Mouse (Mus musculus) adrenal gland, postnatal 25 days (tissue): ENCODE measurements around the gene S100a16. TPM values are rescaled to one million over a fixed set of nuclear protein-coding genes. Genes with fewer than 3 reads are reported as not detected.

ENCODE experiments used
- DNase-seq: peaks from one replicate; pipeline ENCODE4 v3.0.0; 2021; ENCODE audit warnings: mixed read lengths
- total RNA-seq: library from RNA; stranded (reverse); gene quantifications from 2 replicates; pipeline ENCODE4 v1.2.3, GENCODE M21; 2021

S100a16 gene
- total RNA-seq, 1 experiment from 2014 or later: 52.1 TPM

DNA sequence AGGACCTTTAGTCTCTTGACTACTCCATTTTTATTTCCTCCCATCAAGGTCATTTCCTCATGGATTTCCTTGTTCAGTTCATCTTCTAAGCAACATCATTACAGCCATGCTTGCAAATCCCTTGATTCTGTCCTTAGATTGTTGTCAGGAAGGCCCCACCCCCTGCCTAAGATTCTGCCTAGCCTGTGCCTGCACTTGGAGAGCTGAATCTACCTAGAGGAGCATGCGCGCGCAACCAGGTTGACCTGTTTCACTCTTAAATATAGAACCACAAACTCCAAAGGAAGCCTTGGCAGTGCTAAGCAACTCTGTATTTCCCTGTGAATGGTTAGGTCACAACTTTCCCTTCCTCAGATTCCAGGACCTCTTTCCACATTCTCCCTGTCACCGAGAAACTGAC lies 19.3 kb upstream of the S100a16 start:
- DNase-seq: no peak

DNA sequence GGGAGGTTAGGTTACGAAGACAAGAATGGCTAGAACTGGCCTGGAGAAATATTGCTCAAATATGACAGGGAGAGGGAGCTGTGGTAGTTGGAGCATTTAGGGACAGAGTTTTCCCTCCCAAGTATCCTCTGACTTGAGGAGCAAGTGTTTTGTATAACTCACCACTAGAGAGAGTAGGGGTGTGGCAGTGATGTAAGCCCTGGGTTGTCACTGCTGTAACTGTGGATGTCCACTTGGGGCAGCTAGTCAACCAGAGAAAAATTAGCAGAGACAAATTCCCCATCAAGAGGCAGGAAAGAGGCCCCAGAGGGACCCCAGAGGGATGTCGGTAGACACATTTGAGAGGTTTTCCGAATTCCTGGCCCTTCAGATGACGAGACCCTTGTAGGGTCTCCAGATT lies 11.6 kb upstream of the S100a16 start:
- DNase-seq: no peak

DNA sequence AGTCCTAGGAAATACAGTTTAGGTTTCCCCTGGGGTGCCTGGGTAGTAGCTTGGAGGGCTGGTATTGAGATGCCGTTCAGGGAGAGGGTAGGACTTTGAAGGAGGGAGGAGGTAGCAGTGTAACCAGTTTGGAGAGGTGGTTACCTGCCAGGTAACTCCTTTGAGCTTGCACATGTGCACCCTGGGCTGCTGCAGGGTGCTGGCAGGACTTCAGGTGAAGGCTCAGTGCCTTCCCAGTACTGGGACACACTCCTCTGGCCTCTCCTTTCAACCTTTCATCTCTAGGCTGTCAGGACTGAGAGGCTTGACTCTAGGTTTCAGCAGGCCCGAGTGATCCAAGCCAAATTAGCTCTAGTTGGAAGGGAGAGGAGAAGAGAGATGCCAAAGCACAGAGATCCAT lies 11.0 kb upstream of the S100a16 start:
- no peak for DNase-seq

DNA sequence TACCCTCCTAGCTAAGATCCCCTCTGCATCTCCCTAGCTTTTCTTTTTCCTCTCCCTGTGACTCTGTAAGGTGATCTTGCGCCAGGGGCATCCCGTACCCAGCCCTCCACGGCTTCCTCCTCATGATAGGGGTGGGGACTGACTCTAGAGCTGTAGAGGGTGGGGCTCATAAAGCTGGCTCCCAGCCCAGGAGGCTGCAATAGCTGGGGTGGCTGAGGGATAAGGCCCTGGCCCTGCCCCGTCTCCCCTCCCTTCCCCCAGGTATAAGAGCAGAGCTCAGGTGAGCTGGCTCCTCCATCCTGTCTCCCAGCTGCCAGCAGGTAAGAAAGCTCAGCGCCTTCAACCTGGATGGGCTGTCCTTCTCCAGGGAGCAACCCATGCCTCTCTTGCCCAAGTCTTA lies 10.5 kb upstream of the S100a16 start, which contains the start of gene S100a14:
S100a14 (plus strand) TSS at position 277 of the 400 bp plus-strand sequence.
- DNase-seq: no peak

DNA sequence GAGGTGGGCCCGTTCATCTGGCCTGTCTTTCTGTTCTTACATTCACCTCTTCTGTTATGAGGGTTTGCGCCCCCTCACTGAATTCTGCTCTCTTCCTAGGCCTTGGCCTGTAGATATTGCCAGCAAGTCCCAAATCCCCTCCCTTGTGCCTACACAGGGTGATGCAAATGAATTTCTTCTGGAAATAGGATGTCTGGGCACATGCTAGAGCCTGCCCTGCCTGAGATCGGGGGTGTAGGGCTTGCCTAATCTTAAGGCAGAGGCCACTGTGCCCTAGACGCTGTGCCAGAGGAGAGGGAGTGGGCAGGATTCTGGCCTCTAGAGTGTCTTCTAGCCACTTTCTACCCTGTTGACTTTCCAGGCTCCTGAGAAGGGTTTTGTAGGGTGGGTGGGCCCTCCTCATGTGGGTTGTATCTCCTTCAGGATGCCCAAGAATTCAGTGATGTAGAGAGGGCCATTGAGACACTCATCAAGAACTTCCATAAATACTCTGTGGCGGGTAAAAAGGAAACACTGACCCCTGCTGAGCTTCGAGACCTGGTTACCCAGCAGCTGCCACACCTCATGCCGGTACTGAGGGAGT lies 9.7 kb upstream of the S100a16 start:
- DNase-seq: no peak

DNA sequence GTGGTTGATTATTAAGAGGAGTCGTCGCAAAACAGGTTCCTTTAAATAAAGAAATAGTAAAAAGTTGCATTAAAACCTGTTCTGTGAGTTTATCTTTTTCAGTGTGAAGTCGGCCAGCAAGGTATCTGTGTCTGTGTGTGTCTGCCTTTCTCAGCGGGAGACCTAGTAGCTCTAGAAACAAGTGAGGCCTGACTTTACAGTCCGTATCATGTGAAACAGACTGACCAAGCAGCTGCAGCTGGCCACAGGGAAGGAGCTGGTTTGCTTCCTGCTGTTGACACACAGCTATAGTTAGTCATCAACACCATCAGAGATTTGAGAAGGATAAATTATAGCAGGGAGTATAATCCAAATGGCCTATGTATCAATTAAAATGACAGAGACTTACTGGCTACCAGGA lies 5.3 kb upstream of the S100a16 start:
- DNase-seq: no peak

DNA sequence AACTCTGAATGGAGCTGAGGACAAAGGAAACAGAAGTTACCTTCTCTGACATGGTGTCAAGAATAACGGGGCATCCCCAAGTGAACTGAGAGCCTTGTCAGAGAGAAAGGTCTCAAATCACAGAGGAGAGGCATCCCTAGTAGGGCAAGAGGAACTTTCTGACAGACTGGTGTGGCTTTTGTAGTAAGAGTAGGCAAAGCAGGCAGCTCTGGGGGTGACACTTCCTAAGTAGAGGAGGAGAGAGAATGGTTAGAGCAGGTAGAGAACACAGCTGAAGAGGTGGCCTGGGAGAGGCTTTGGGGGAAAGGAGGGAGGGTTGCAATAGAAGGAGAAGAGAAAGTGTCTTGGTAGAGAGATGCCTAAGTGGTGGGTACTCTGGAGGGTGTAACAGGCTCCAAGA lies 1.6 kb upstream of the S100a16 start:
- no peak for DNase-seq

DNA sequence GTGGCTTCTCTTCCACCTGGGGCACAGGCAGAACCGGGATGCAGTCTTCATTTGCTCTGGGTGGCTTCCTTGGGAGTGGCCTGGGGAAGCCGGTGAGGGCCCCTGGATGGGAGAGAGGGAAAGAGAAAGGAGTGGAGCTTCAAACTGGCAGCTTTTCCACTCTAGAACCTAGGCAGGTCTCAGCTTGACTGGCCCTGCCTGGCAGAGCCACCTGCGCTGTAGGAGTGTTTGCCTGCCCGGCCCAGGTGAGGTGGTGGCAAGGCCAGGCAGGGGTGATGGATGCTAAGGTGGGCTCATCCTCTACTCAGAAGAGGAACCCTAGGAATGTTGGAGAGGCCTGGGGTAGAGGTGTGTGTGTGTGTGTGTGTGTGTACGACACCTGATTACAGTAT lies 847 bp downstream of the S100a16 start:
- DNase-seq: no peak

DNA sequence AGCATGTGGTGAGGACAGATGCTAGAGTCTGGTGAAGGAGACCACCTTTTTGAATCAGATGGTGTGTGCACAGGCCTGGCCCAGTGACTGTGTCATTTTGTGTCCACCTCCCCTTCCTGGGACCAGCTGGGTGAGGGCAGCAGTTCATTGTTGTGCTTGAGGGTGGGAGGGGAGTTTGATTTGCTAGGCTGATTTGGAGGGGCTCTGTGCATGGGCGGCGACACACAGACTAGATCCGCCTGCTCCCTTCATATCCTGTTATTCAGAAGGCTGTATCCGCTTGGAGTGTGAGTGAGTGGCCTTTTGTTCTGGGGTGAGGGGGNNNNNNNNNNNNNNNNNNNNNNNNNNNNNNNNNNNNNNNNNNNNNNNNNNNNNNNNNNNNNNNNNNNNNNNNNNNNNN lies 3.9 kb downstream of the S100a16 start:
- peak; percentile 8 for DNase-seq

DNA sequence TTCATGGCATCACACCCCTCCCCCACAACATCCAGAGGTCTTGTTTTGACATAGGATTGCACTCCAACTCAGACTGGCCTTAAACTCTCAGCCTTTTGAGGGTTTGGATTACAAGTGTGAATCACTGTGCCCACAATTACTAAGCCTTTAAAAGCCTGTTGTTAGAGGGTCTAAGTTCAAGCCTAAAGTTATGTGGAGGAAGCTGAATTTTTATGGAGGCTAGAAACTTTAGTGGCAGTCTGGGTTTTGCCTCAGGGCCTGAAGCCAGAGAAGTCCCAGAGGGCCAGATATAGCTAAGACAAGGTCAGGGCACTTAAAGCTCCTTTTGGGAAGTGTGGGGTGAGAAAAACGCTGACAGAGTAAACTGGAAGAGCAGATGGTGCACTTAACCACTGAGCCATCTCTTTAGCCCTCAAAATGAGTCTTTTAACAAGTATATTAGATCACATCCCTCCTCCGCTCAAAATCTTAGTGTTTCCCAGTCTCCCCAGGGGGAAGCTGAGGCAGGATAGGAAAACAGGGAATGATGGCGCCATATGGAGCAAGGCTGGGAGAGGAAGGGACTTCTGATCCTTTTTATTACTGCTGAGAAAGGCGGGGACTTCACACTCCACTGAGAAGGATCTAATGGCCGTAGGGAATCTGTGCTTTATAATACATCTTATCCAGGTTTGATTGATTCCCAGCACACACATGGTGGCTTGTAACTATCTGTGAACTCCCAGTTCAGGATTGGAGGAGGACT lies 12.8 kb downstream of the S100a16 start:
- DNase-seq: no peak

DNA sequence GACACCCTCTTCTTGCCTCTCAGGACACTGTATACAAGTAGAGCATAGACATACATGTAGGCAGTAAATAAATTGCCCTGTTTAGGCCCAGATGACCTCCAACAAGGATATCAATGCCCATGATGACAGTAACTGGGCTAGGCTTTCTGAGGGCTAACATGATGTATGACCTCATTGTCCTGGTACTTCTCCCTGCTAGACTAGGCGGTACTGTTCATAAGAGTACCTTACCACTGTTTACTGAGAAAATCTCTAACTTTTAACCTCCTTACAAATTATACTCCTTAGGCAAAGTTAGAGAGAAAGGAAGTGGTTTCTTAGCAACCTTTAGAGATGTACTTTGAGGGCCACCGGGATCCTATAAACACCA lies 13.4 kb downstream of the S100a16 start:
- DNase-seq: no peak

DNA sequence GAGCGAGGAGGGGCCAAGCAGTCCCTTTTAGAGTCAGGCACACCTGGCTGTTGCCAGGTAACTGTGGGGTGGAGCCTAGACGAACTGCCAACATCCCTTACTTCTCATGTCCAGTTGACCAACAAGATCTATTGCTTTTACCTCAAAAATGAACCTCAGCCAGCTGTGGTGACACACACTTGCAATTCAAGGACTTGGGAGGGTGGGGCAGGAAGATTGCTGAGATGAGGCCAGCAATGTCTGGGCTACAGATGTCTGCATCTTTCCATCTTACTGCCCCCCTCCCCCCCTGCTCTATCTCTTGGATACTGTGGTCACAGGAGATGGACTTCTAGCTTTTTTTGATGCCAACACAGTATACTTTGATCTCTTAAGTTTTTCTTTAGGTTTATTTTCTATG lies 15.2 kb downstream of the S100a16 start:
- DNase-seq: no peak

DNA sequence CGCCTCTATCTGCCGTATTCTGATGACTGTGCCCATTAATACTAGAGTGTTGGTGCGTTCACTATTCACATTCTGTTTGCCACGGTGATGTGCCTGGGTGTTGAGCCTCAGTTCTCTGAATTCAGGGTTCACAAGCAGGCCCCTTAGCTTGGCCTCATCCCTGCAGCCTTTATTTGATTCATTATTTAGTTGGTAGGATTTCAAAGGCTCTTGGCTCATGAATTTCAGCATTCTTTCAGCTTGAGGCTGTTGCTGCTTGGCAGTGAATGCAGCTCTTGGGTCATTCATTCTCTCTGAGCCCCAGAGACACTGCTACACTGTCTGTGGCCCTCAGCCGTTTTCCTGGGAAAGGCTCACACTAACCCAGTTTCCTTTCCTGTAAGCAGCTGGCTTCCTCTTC lies 18.9 kb downstream of the S100a16 start:
- DNase-seq: no peak

DNA sequence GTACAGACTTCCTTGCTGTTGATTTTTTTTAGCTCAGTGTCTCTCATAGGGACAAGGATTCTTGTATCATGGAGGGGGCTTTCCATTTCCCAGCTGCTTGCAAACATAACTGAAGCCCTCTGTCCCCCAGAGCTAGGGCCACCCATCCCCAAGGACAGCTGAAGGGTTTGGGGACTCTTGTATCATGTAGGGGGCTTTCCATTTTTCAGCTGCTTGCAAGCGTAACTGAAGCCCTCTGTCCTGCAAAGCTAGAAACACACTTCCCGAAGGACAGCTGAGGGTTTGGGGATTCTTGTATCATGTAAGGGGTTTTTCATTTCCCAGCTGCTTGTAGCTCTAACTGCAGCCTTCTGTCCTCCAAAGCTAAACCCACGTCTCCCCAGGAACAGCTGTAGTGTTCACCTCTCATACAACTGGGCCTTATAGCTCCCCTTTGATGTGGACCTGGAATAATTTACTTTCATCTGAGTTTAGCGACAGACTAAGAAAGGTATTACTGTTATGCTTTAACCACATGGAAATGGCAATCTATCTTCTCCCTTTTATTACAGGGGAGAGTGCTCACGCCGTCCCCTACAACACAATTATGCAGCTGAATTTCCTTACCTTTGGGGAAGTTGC lies 23.1 kb downstream of the S100a16 start, which contains the start of gene S100a3:
S100a3 (plus strand) TSS at position 571 of the 621 bp plus-strand sequence.
- no peak for DNase-seq

DNA sequence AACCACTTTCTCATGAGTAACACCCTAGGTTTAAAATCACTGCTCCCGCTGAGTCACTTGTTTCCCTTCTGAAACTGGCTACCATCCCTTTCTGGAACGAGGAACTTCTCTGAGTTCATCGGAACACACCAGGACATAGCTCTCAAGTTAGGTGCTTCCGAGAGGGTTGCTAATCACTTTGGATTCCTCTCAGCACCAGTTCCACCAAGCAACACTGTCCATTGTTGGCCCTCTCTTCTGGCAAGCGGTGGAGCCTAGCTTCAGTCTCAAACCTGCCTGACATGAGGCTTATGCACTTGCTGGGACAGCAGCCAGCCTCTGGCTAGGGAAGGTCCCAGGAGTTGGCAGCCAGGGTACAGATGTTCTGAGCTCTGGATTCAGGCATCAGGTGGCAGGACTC lies 37.6 kb downstream of the S100a16 start:
- peak; percentile 26 for DNase-seq

DNA sequence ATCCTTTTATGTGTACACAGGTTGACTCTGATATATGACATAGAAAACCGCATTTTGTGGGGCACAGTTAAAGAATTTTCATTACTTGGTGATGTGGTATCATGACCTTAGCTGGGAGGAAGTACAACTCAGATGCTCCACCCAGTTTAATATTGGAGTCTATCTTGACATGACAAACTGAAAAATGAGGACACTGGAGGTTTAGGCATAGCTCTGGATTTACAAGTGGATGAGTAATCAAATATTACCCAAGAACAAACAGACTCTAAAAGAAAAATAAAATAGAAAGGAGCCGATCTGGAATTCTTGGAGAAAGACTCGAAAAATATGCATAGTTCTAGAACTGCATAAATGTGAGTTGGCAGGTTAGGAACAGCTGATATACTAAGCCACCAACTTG lies 38.3 kb downstream of the S100a16 start:
- no peak for DNase-seq

DNA sequence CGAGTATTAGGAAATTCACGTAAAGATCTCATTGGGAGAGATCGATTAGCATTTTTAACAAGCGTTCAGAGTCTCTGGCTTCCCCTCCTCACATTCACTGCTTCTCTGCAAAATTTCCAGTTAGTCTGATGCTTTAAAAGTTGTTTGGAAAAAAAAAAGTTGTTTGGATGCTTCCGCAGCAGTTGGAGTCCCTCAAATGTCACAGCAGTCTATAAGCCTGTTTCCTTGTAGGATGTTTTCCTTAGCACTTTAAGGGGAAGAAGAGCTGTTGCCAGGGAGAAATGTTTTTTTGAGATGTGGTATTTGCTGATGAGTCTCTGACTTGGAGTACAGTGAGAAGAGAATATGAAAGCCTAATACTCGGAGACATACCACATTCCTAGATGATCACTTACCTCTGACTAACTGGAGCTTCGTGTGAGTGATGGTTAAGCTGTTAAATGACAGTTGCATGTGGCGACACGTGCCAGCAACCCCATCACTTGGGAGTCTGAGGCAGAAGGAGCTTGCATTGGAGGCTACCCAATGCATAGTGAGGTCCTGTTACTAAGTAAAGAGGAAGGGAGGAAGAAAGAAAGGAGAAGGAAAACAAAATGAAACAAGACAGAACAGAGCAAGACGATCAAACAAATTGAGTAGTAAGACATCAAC lies 39.4 kb downstream of the S100a16 start:
- DNase-seq: no peak

DNA sequence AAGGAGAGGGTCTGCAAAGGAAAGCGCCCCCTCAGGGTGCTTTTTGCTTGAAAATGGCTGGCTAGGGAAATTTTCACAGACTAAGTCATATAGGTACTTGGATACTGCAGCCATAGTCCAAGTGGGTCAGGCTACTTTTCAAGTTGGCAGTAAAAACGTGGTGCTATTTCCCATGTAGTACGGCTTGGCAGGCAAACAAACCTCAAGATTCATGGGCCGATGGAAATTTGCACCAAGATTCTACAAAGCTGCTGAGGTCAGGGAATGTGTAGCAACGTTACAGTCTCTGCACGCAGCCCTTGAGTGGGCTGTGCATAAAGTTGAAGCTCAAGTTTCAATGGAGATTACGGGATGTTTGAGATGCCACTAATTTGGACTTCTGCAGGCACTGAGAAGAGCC lies 42.4 kb downstream of the S100a16 start:
- no peak for DNase-seq

DNA sequence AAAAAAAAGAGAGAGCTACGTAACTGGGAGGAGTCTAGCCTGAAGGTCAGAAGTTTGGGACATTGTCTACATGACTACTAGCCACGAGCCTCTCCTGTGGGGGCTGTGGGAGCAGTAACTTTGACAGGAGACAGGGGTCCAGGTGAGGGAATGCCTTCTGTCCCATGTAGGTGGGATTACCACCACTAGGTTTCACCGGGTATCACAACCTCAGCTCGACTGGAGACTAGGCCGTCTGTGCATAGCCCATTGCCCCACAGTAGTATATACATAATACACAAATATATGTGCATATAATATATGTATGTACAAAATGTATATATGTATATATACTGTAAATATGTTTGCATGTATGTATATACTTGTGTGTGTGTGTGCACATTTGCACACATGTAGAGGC lies 44.1 kb downstream of the S100a16 start:
- no peak for DNase-seq

DNA sequence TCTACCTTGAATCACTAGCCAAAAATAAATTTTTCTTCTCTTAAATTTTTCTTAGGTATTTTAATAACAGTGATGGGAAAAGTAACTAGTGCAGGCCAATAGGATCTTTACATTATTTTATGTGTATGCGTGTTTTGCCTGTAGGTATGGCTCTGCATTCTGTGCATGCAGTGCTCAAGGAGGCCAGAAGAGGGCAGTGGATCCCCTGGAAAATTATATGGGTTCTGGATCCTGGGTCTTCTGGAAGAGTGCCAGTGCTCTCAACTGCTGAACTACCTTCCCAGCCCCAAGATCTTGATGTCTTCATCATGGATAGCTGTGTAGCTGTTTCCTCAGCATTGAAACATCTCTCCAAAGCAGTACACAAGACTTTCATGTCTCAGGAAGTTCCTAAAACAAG lies 45.1 kb downstream of the S100a16 start:
- no peak for DNase-seq

DNA sequence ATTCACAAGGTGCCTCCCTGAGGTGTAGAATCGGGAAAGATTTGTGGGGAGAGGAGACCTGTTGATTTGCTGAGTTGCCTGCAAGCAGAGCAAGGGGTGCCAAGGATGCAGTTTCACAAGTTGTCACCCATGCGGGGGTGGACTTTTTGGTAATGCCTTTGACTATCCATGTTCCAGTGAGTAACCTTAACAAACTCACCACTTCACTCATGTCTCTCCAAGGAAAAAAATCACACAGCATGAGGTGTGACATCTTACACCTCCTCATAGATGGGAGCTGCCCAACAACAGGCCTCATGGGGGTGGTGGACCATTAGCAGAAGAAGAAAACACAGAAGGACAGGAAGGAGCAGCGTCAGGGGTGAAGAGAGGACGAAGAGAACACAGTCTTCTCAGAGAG lies 45.5 kb downstream of the S100a16 start:
- DNase-seq: no peak

DNA sequence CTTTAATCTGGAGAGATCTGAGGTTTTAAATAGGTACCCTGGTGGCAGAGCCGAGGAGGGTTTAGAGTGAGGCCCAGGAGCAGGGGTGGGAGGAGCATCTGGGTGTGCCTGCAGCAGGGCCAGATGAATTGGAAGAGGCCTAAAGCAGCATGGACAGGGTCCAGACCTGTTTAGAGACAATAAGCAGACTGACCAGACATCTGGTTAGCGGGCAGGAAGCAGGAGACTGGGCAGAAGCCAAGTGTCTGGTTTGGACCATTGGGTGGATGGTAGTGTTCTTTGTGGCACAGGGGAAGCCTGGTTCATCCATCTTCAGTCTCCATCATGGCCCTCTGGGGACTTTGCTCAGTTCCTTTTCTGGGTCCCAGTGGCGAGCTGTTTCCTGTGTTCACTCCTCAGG lies 46.8 kb downstream of the S100a16 start:
- peak; percentile 27 for DNase-seq

DNA sequence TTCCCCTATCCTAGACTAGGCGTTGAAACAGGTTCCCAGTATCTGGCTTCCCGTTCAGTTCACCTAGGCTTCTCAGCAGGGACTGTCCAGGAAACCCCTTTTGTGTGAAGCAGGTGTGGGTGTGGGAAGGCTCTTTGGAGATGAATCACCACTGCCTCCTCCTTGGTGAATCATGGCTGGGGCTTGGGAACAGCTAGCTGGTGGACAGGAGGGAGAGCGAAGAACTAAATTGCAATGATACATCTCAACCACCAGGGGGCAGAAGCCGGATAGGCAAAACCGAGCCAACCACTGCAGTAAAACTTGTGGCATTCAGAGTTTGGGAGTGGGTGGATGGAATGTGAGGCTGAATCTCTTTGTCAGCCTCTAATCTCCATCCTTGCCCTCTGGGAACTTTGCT lies 48.5 kb downstream of the S100a16 start:
- peak; percentile 55 for DNase-seq
